Mouse (Mus musculus) kidney, adult 2 months (tissue): ENCODE results near the gene Iqsec1.

ENCODE experiments used
- CTCF ChIP-seq: fragments of 200-500 bp; conservative IDR thresholded peaks from 2 replicates; pipeline ENCODE4 v1.5.1; 2011; ENCODE audit warnings: low read depth, mild to moderate bottlenecking, control low read depth, low read length, moderate library complexity, mixed read lengths; ENCODE audit not compliant: insufficient read depth, insufficient read length
- POLR2A ChIP-seq: fragments of 200-500 bp; IDR thresholded peaks from one replicate; pipeline ENCODE4 v1.6.1; 2011; ENCODE audit warnings: low read depth, low read length, control low read depth

DNA sequence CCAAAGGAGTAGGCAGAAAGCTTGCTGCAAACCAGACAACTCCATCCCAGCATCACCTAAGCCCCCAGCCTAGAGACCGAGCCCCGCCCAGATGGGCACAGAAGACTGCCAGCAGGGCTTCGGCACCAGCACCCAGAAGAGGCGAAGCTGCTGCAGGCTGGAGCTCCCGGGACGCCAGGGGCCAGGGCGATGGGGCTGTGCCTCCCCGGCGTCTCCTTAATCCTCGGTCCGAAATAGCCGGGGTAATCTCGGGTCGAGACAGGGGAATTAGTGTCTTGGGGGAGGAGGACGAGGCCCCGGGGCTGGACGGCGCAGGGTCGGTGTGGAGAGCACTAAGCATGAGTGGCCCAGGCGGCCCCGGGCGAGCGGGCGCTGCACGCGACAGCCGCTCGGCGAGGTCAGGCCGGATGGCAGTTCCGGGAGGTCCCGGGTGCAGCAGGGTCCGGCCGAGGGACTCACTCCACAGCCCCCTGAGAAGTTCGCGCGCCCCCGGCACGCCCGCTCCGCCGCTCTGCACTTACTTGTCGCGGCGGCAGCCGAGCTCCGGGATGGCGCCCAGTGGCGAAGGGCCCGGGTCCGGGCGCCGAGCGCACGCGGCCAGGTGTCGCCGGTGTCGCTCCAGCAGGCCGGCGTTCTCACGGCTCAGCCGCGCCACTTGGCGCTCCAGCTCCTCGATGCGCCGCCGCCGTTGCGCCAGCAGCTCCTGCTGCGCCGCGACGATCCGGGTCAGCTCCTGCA is 755 bp downstream of the Iqsec1 start:
- TF ChIP-seq POLR2A (no peak), CTCF (no peak)
